In the genomic region with DNA sequence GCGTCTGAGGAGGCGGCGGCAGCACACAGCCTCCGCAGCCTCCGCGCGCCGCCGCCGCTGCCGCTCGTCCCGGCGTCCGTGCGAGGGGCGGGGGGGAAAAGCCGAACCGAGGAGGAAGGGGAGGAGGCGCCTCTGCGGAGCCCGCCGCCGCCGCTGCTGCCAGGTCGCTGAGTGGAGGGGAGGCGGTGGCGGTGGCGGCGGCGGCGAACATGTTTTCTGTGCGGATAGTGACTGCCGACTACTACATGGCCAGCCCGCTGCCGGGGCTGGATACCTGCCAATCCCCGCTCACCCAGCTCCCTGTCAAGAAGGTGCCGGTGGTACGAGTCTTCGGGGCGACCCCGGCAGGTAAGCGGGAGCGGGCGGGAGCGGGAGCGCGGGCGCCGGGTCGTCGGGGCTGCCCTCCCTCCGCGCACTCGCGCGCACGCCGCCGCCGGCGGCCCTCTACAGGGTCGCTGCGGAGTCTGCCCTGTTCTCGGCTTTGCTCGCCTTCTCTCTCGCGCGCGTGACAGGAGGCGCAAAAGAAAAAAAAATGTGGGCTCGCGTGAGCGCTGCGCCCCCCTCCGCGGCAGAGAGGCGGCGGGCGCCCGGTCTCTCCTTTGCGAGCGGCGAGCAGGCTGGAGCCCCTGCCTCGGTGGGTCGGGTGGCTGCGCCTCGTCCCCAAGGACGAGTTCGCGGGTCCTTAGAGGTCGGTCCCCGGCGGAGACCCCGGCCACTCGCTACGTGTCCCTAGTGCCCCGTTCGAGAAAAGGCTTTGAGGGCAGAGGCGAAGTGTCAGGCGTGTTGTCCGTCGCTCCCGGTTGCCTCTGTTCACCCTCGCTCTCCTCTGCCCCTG, we compare ENCODE assay signal across 8 mouse cellular contexts. TPM values are rescaled to one million over a fixed set of nuclear protein-coding genes. Genes with fewer than 3 reads are reported as not detected.
A peak's percentile ranks its signal among the peaks of the same experiment; 100 is the strongest.
DNase-seq lines count a peak whose midpoint lies in the region; ATAC-seq lines count a peak whose summit lies in the region.

No protein-coding gene starts in this region.

- peak overlapping the region; percentile 66 for H3K4me2 ChIP-seq in intestine, embryonic 15.5 days (replicated peaks)

- H3K36me3 ChIP-seq in intestine, embryonic 15.5 days, result no peaks in the 10 kb centered on the region
- H3K36me3 ChIP-seq in midbrain, embryonic 10.5 days, result peaks cover 13% of the 10 kb centered on the region

- H3K4me1 ChIP-seq in intestine, embryonic 15.5 days (replicated peaks), result no peaks in the 10 kb centered on the region
- H3K4me1 ChIP-seq in midbrain, embryonic 10.5 days, result peaks cover 31% of the 10 kb centered on the region

- H3K9me3 ChIP-seq in intestine, embryonic 15.5 days, result no peaks in the 10 kb centered on the region
- peaks cover 12% of the 10 kb centered on the region; the same call in 1 of the 2 replicates for H3K9me3 ChIP-seq in midbrain, embryonic 10.5 days (replicated peaks)

- intact Hi-C loops in left cerebral cortex, postnatal 36 days (cut with DNase I), result loop anchor here (5.0 to 10.0 kb wide), 2 partner anchors 358 to 560 kb away; no protein-coding TSS in a partner anchor

- peak overlapping the region; percentile 94 for H3K4me3 ChIP-seq in intestine, embryonic 15.5 days (replicated peaks)
- H3K4me3 ChIP-seq in midbrain, embryonic 10.5 days, result peak overlapping the region; percentile 92

- DNase-seq in adrenal gland, adult (ENCODE audit: inconsistent age in 2 of 2, low spot score in 1 of 2), result peak; percentile 91 to 92
- peak; percentile 87 for DNase-seq in embryo, embryonic 11 days
- peak; percentile 85 for DNase-seq in gastrocnemius, postnatal 25 days
- DNase-seq in left cerebral cortex, postnatal 36 days (ENCODE audit: low spot score in 2 of 2), result peak; percentile 78 to 88
- peak; percentile 87 for DNase-seq in midbrain, embryonic 10.5 days (ENCODE audit: low spot score)
- peak; percentile 77 for DNase-seq in right cerebral cortex, postnatal 4 days
- no peak for DNase-seq in c-Kit-positive CD71-positive TER-119-positive erythroid progenitor cells, embryonic 14.5 days (ENCODE audit: low spot score)

- peak; percentile 68 for ATAC-seq in intestine, embryonic 15.5 days

- peak overlapping the region; percentile 99 for H3K27ac ChIP-seq in intestine, embryonic 15.5 days
- peak overlapping the region; percentile 95 for H3K27ac ChIP-seq in midbrain, embryonic 10.5 days (replicated peaks)

- H3K27me3 ChIP-seq in intestine, embryonic 15.5 days (replicated peaks), result no peaks in the 10 kb centered on the region
- no peaks in the 10 kb centered on the region for H3K27me3 ChIP-seq in midbrain, embryonic 10.5 days (ENCODE audit: low read depth, poor library complexity, severe bottlenecking)

- WGBS in intestine, embryonic 15.5 days, result under 1% methylated on average over 94 of the region's 105 CpGs
- under 1% methylated on average over 97 of the region's 105 CpGs for whole genome bisulfite sequencing in midbrain, embryonic 10.5 days

- peak overlapping the region; percentile 91 for H3K9ac ChIP-seq in intestine, embryonic 15.5 days

RNA-seq across cellular contexts. Expression of gene Rev3l, which starts 0.6 kb away (rescaled TPM):
- 10 to 100 TPM; 24.2 to 27.4 TPM for total RNA-seq in gastrocnemius, postnatal 25 days (2021)
- polyA plus RNA-seq in intestine, embryonic 15.5 days (2015; fragmentation: Nextera tagmentation; extraction: Ambion mirVana), result 13.5 and 13.7 TPM in 2 replicates
- 10 to 100 TPM; 22.1 to 29.6 TPM for total RNA-seq in left cerebral cortex, postnatal 36 days (2021)
- polyA plus RNA-seq in midbrain, embryonic 10.5 days (2016; fragmentation: Nextera tagmentation; extraction: Ambion mirVana), result 8.4 and 11.5 TPM in 2 replicates
